Mouse (Mus musculus): Measurements from ENCODE around the gene Slc23a2.

Slc23a2 gene

GRCm38 (mm10) chr2:132135876-132136637 is 8.9 kb downstream of the Slc23a2 start:
- DNase-seq (ENCODE audit: low spot score in 2 of 2) = no peak

GRCm38 (mm10) chr2:132134758-132135157 is 10.2 kb downstream of the Slc23a2 start:
- no peak for DNase-seq (ENCODE audit: low spot score in 2 of 2)

DNA sequence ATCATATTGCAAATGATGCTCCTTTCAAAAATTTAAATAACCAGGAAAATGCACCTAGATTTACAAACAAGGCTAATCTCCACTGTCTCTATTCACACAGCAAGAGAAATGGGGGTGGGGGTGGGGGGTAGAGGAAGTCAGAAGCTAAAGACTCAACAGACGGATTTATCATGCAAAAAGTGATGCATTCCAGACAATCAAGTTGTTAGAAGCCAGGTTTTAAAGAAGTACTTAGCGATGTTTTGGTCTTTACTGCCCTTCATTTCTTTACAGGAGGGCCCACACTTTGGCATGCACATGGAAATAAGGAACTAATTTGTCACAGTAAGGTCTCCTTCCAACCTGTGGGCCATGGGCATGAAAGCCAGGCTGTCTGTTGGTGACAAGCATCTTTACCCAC is 11.5 kb downstream of the Slc23a2 start:
- no peak for DNase-seq (ENCODE audit: low spot score in 2 of 2)

GRCm38 (mm10) chr2:132131266-132131665 is 13.6 kb downstream of the Slc23a2 start:
- DNase-seq (ENCODE audit: low spot score in 2 of 2) = peak; percentile 59 to 65

DNA sequence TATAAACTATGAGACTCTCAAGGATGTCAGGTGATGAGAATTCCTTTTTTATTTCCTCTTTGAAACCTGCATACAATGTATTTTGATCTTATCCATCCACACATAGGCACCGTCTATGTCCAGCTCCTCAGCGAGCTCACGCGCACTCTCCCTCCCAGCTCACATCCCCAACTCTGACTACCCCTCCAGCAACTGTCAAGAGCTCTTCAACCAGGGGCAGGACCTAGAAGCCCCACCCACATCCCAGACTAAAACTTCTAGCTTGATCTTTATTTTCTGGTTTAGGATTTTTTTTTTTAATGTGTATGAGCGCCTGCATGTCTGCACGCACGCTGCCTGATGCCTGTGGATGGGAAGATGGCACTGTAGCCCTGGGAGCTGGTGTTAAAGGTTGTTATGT is 14.9 kb downstream of the Slc23a2 start:
- no peak for DNase-seq (ENCODE audit: low spot score in 2 of 2)

DNA sequence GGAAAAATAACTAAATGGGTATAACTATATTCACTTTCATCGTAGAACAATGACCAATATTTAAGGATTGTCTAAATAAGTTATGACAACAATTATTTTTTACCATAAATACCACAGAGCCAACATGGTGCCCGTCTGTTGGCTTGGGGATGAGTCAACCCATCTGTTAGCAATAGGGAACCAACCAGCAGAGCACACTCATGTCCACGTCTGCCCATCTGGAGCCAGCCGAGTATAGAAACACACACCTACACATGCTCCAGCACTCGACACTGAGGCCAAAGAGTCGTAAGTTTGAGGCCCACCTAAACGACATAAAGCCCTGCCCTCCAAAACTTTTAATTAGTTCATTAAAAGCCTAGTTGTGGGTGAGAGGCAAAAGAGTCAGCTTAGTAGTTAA is 15.7 kb downstream of the Slc23a2 start:
- no peak for DNase-seq (ENCODE audit: low spot score in 2 of 2)

DNA sequence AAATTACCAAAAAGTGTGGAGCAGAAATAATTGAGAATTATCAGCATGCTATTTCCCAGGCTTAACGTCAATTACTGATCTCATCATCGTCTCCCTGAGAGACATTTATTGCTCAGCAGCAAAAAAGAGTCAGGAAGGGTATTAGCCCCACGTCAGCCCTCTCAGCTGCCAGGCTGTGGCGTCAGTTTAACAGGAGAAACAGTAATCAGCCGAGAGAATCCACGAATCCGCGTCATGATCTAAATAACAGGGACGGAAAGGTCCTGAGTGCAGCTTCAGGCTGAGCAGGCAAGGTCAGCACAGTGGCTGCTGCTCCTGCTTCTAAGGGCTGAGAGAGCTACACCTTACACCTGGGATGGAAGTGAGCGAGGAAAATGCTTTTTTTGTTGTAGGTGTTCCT is 17.0 kb downstream of the Slc23a2 start:
- DNase-seq (ENCODE audit: low spot score in 2 of 2) = no peak

DNA sequence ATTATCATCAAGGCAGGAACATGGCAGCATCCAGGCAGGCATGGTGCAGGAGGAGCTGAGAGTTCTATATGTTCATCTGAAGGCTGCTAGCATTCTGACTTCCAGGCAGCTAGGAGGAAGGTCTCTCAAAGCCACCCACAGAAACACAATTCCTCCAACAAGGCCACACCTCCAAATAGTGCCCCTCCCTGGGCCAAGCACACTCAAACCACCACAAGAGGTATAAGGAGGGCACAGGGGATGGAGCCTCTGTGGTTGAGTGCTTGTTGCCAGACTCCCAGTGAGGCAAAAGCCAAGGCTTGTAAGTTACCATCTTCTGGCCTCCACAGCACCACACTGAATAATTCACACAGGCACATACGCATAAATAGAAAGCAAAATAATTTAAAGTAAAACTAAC is 18.6 kb downstream of the Slc23a2 start:
- DNase-seq (ENCODE audit: low spot score in 2 of 2) = no peak

DNA sequence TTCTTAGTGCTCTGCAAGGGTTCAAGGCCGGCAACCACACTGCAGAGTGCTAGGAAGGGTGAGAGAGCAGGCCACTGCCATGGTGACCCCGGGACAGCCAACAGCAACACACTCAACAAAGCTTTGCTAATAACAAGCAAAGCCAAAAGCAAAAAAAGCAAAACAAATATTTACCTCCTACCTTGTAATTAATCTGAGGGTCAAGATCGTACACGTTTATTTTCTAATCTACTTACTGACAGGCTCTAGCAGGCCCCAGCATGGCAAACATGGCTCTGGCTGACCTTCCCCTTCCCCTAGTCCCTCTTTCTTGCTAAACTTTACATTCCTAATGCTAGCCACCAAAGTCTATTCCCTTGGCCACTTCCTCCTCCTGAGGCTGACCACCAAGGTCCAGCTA is 21.8 kb downstream of the Slc23a2 start:
- DNase-seq (ENCODE audit: low spot score in 2 of 2) = no peak

DNA sequence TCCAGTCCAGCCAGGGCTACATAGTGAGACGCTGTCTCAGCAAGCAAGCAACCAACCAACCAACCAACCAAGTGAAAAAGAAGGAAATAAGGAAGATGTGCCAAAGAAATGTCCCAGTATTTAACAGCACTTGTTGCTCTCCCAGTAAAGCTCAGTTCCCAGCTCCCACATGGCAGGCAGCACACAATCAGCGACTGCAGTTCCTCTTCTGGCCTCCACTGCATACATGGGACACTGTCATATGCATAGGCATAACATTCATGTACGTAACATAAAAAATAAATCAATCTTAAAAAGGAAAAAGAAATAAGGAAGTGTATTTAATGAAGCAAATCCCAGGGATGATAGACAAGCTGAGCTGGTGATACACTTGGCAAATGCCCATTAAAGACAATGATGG is 23.9 kb downstream of the Slc23a2 start:
- DNase-seq (ENCODE audit: low spot score in 2 of 2) = no peak

GRCm38 (mm10) chr2:132118646-132119045 is 26.3 kb downstream of the Slc23a2 start:
- no peak for DNase-seq (ENCODE audit: low spot score in 2 of 2)

DNA sequence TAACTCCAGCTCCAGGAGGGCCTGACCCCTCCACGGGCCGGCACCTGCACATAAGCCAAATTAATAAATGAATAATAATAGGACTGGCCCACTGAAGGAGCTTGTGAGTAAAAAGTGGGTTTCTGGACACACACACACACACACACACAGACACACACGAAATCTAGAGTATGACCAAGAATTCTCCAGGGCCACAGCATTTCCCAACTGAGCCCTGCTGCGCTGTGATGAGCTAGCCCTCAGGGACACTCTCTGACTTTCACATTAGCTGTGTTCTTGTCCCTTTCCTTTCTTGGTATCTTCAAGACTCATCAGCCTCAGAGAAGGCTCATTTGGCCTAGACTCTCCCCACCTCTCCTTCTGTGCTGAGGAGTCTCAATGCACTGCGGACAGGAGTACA is 29.0 kb downstream of the Slc23a2 start:
- DNase-seq (ENCODE audit: low spot score in 2 of 2) = no peak

DNA sequence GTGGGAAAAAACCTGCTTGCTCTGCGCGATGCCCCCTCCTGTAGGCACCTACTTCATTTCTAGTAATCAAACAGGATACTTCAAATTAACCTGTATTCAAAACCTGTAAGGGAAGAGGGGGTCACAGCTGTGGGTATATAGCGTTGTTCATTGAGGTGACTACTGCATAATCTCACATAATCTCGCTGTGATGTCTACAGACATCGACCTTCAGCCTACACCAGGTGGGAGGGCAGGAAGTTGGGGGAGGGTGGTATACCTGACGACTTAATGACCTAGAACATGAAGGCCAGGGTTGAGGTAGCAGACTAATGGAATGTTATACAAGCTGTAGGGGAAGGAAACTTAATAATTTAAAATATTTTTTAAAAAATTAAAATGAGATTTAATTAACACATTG is 29.6 kb downstream of the Slc23a2 start:
- no peak for DNase-seq (ENCODE audit: low spot score in 2 of 2)

DNA sequence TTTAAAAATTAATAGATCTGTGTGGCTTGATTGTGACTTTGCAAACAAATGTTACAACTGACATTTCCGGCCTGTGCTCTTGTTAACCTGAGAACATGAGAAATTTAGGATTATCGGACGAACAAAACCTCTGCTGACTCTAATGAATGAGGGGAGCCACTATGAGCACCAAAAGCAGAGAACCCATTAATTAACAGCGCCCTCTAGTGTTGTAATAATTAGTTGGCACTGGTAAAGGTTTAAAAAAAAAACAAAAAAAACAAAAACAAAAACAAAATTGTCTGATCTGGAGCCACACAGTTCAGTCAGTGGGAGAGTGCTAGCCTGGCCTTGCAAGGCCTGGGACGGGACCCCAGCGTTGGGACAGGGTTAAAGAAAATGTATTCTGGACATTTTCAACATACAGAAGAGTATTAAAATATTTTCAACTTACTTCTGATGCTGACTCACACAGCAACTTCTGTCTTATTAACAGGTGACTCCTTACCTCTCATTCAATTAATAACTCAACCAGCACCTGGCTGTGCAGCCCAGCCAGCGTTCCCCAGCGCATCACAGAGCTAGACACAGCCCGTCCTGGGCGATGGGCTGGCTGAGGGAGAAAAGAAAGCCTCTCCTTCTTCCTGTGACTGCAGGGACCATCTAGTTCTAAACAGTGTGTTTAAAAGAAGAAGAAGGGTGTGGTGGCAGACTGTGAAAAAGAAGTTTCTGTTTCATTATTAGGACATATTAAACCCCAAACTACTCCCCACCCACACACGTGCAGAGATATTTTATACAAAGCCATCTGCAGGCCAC is 30.7 kb downstream of the Slc23a2 start:
- no peak for DNase-seq (ENCODE audit: low spot score in 2 of 2)

- no peak for DNase-seq (ENCODE audit: low spot score in 2 of 2)
Observed at GRCm38 (mm10) chr2:132112319-132112718, 32.6 kb downstream of the Slc23a2 start.

DNA sequence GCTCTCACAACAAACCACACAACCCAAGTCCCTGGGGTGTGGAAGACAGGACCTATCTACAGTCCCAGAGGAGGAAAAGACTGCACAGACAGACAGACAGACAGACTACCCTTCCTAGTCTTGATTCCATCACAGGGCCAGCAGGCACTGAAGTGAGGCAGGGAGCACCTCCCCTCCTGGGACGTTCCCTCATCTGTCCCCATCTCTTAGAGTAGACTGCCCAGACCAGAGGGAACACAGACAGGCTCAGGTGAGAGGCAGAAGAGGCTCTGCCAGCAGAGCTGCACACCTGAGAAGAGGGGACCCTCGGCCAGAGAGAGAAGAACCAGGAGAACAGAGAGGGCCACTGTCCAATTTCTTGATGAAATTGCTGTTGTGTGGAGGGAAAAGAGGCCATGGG is 33.0 kb downstream of the Slc23a2 start:
- DNase-seq (ENCODE audit: low spot score in 2 of 2) = no peak

DNA sequence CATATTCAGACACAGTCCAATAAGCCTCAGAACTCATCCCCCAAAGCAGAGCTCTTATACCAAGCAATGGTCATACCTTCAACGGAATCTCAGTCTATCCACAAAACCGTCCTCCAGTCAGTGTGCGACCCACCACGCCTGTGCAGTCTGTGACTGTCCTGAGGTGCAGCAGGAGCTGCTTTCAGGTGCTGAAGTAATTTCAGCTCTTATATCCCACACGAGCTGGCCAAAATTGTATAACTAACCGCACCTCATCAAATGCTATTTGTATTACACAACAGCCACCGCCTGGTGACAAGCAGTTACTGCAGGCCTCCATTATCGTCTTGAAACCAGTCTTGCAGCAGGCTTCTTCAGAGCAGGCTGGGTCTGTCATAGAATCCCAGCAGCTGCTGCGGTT is 33.6 kb downstream of the Slc23a2 start:
- DNase-seq (ENCODE audit: low spot score in 2 of 2) = peak in 1 of 2 experiments; percentile 54

- DNase-seq (ENCODE audit: low spot score in 2 of 2) = no peak
Observed at GRCm38 (mm10) chr2:132110702-132111101, 34.2 kb downstream of the Slc23a2 start.

DNA sequence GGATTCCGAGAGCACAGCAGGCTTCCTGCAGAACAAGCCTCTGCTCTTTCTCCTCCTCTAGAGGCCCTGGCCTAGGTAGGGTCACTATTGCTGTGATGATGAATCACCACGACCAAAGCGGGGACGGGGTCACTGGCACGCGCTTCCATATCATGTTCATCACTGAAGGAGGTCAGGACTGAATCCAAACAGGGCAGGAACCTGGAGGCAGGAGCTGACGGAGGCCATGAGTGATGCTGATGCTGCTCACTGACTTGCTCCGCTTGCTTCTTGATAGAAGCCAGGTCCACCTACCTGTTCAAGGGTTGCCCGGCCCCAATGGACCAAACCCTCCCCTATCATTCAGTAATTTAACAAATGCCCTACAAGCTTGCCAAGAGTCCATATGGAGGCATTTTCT is 35.9 kb downstream of the Slc23a2 start:
- DNase-seq (ENCODE audit: low spot score in 2 of 2) = no peak

GRCm38 (mm10) chr2:132107611-132108010 is 37.3 kb downstream of the Slc23a2 start:
- no peak for DNase-seq (ENCODE audit: low spot score in 2 of 2)

- no peak for DNase-seq (ENCODE audit: low spot score in 2 of 2)
Observed at GRCm38 (mm10) chr2:132106069-132106468, 38.8 kb downstream of the Slc23a2 start.

- no peak for DNase-seq (ENCODE audit: low spot score in 2 of 2)
Observed at GRCm38 (mm10) chr2:132103265-132103664, 41.6 kb downstream of the Slc23a2 start.

DNA sequence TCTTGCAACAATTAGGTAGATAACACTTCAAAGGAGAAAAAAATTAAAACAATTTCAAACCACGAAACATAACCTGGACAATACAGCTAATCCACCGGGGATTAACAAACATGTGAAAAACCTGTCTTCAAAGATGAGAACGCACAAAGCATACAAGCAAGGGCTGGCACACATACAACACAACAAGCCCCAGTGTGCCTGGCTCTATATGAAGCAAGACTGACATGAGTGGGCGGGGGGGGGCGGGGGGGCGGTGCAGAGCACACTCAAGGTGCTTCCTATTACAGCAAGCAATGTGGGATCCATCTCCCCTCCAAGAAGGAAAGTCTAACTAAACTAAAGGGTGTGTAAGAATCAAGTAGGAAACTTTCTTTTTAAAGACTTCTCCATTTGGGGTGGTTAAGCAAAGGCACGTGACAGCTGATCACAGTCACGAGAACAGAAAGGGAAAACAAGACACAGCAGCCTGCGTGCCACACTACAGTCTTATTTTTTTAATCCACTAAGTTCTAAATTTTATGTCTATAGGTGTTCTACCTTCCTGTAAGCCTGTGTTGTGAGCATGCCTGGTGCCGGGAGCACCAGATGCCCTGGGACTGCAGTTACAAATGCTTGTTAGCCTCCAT is 42.3 kb downstream of the Slc23a2 start:
- no peak for DNase-seq (ENCODE audit: low spot score in 2 of 2)
